Mouse (Mus musculus) stomach, embryonic 15.5 days (tissue): ENCODE measurements around the gene Aadacl3. TPM values are rescaled to one million over a fixed set of nuclear protein-coding genes. Genes with fewer than 3 reads are reported as not detected.

Experiments used
- ATAC-seq: fragments of 200-750 bp; cut with Nextera tagmentation; 2 replicates; pipeline ENCODE4 v1.8.0; 2017; ENCODE audit warnings: low read depth, moderate number of reproducible peaks, moderate TSS enrichment; ENCODE audit not compliant: insufficient read depth, low FRiP score
- H3K27ac ChIP-seq: fragments of 300-500 bp; sonication (generic); 2 replicates; pipeline ENCODE4 v1.5.1; 2015; ENCODE audit warnings: mild to moderate bottlenecking, inconsistent platforms
- H3K27me3 ChIP-seq: fragments of 300-500 bp; sonication (generic); replicated peaks from 2 replicates; pipeline ENCODE4 v1.6.1; 2015; ENCODE audit warnings: inconsistent platforms
- H3K36me3 ChIP-seq: fragments of 300-500 bp; sonication (generic); 2 replicates; pipeline ENCODE4 v1.6.1; 2015; ENCODE audit warnings: inconsistent platforms
- H3K4me1 ChIP-seq: fragments of 300-500 bp; sonication (generic); 2 replicates; pipeline ENCODE4 v1.6.1; 2015; ENCODE audit warnings: inconsistent platforms
- H3K4me2 ChIP-seq: fragments of 300-500 bp; sonication (generic); 2 replicates; pipeline ENCODE4 v1.6.1; 2015; ENCODE audit warnings: mild to moderate bottlenecking, inconsistent platforms
- H3K4me3 ChIP-seq: fragments of 300-500 bp; sonication (generic); replicated peaks from 2 replicates; pipeline ENCODE4 v1.5.1; 2015; ENCODE audit warnings: inconsistent platforms
- H3K9ac ChIP-seq: fragments of 300-500 bp; sonication (generic); 2 replicates; pipeline ENCODE4 v1.6.1; 2015; ENCODE audit warnings: inconsistent platforms
- H3K9me3 ChIP-seq: fragments of 300-500 bp; sonication (generic); 2 replicates; pipeline ENCODE4 v1.6.1; 2016; ENCODE audit warnings: inconsistent platforms
- WGBS: fragments of 180-500 bp; shearing (Covaris S2); methylation state at CpG from one replicate; pipeline ENCODE4 v1.1.7; 2015; 5-methylcytosine and 5-hydroxymethylcytosine counted together
- polyA plus RNA-seq: library from polyadenylated mRNA; unstranded; fragments of >200 nt; fragmentation: Nextera tagmentation; extraction: Ambion mirVana; gene quantifications from 2 replicates; pipeline ENCODE4 v1.2.1, GENCODE M21; 2015

Gene Aadacl3
- polyA plus RNA-seq, 1 experiment from 2014 or later = not detected

DNA sequence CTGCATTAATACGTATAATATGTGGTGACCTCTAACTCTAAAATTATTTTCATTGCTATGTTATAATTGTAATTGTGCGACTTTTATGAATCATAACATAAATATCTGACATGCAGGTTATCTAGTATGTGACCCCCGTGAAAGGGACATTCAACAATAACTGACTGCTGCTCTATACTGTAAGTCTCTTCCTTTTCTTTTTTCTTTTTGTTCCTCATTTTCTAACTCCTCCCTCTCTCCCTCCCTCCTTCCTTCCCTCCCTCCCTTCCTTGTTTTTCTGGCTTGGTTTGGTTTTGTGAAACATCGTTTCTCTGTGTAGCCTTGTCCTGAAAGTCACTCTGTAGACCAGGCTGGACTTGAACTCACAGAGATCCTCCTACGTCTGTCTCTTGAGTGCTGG, 39.0 kb downstream of the Aadacl3 start:
- Histone ChIP-seq H3K27me3 (no peaks in the 10 kb centered on the region), H3K9ac (no peak overlapping the region), H3K4me2 (no peak overlapping the region), H3K36me3 (no peaks in the 10 kb centered on the region), H3K4me3 (no peak overlapping the region), H3K27ac (no peak overlapping the region), H3K4me1 (no peaks in the 10 kb centered on the region), H3K9me3 (no peaks in the 10 kb centered on the region)
- ATAC-seq = no peak
- WGBS = 74% methylated on average over 5 of the region's 5 CpGs

DNA sequence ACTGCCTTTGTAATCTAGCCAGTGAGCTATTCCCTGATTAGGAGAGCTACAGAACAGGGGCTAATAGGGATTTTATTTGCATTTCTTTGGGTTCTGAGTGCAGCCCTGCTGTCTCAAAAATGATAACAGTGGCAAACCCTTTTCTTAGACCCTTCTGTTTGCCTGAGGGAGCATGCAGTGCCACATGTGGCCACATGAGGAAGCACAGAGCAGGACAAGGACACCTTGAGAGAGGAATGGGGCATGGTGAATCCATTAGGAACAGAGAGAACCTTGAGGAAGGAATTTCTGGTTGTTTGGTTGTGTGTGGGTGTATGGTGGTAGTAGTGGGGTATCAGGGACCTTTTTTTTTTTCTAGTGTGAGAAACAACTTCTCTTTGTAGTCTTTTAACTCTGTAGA, 42.9 kb downstream of the Aadacl3 start:
- no peaks in the 10 kb centered on the region for H3K9me3 ChIP-seq
- no peak overlapping the region for H3K4me2 ChIP-seq
- ATAC-seq = no peak
- H3K36me3 ChIP-seq = no peaks in the 10 kb centered on the region
- H3K27ac ChIP-seq = no peak overlapping the region
- H3K9ac ChIP-seq = no peak overlapping the region
- no peaks in the 10 kb centered on the region for H3K4me1 ChIP-seq
- H3K27me3 ChIP-seq = no peaks in the 10 kb centered on the region
- H3K4me3 ChIP-seq = no peak overlapping the region

DNA sequence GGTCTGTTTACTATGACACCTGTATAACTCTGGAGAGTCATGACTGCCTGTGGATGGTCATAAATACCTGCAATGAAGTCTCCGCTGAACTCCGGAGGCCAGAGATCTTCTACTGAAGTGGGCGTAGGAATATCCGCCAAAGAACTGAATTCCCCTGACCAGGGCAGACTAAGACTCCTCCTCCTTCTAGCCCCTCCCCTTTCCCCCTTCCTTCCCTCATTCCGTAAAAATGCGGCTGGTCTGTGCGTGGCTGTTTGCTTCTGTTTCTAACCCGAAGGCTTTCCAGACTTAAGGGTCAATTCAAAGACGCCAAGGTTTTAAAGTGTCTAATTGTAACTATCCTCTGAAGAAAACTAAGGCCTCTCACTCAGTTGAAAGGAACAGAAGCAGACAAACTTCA, 55.3 kb downstream of the Aadacl3 start, which contains the start of gene Pramef12:
Gene Pramef12 (minus strand): TSS at position 175 of the 400 bp plus-strand sequence.
- ATAC-seq = no peak
- Histone ChIP-seq H3K27ac (no peak within 1 kb of the TSS), H3K9ac (no peak within 1 kb of the TSS), H3K36me3 (no peaks in the 10 kb centered on the region), H3K27me3 (no peaks in the 10 kb centered on the region), H3K9me3 (no peaks in the 10 kb centered on the region), H3K4me3 (no peak within 1 kb of the TSS), H3K4me2 (no peak within 1 kb of the TSS), H3K4me1 (no peaks in the 10 kb centered on the region; the same call in 1 of the 2 replicates)
- 72% methylated on average over 9 of the region's 9 CpGs for WGBS

DNA sequence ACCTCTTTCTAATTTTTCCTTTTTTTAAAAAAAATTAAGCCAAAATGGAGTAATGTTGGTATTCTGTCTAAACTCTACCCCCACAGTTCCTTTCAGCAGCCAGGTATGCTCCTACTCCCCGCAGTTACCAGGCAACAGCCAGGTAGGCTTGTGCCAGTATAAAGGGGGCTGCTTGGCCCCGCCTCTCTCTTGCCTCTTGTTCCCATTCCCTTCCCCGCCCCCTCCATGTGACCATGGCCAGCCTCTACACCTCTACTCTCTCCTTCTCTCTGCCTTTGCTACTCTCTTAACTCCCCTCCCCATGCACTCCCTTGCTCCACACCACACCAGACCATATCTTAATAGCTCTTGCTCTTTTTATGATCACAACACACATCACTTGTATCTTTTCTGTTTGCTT, 57.3 kb downstream of the Aadacl3 start:
- WGBS = 56% methylated on average over 3 of the region's 3 CpGs
- no peaks in the 10 kb centered on the region for H3K36me3 ChIP-seq
- H3K4me3 ChIP-seq = no peak overlapping the region
- no peak overlapping the region for H3K4me2 ChIP-seq
- no peak for ATAC-seq
- no peak overlapping the region for H3K9ac ChIP-seq
- no peaks in the 10 kb centered on the region; the same call in 1 of the 2 replicates for H3K4me1 ChIP-seq
- H3K27ac ChIP-seq = no peak overlapping the region
- H3K27me3 ChIP-seq = no peaks in the 10 kb centered on the region
- no peaks in the 10 kb centered on the region for H3K9me3 ChIP-seq

DNA sequence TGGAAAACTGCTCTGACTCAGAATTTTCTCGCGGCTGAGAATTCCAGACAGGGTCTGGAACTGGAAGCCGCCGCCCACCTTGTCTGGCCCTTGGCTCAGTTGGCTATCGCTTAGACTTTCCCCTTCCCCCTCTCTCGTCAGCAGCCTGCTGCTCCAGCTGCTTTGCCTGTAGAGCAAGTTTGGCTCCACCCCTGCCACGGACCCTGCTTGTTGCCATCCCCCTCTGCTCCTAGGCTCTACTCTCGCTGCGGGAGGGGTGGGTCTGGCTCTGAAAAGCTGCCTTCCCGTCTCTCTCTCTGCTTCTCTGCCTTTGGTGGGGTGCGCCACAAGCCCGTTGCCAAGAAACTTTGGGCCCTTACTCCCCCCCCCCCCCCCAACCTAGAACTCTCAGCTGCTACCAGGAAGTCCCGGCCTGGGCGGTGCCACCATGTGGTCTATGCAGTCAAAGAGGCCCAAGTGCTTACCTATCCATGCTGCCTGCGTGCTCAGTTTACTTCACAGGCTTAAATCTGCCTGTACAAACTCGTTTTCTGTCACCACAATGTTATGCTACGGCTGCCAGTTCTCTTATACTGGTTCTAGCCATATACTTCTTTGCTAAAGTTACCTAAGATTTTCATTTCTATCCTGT, 59.0 kb downstream of the Aadacl3 start:
- Histone ChIP-seq H3K9ac (no peak overlapping the region), H3K4me3 (peak overlapping the region; percentile 32), H3K4me1 (no peaks in the 10 kb centered on the region; the same call in 1 of the 2 replicates), H3K27me3 (no peaks in the 10 kb centered on the region), H3K27ac (peak overlapping the region; percentile 67), H3K4me2 (peak overlapping the region; percentile 64), H3K9me3 (no peaks in the 10 kb centered on the region), H3K36me3 (no peaks in the 10 kb centered on the region)
- ATAC-seq = peak; percentile 94
- 4% methylated on average over 16 of the region's 17 CpGs for WGBS

Other genes with a start within 250 kb of the Aadacl3 start
- not detected in 2 replicates for gene Pramel5, start 183.3 kb downstream of the Aadacl3 start, polyA plus RNA-seq
- not detected in 2 replicates for gene Gm13128, start 133.5 kb downstream of the Aadacl3 start, polyA plus RNA-seq
- gene Gm13119, start 105.8 kb downstream of the Aadacl3 start, polyA plus RNA-seq = not detected in 2 replicates
- not detected in 2 replicates for gene Pramef20, start 85.8 kb downstream of the Aadacl3 start, polyA plus RNA-seq
- 0.09 and 0.13 TPM in 2 replicates for gene Pramef12, start 55.3 kb downstream of the Aadacl3 start, polyA plus RNA-seq
- not detected in 2 replicates for gene 1700012P22Rik, start 25.0 kb downstream of the Aadacl3 start, polyA plus RNA-seq
- not detected in 2 replicates for gene Gm9944, start 10.4 kb downstream of the Aadacl3 start, polyA plus RNA-seq
- gene 9430007A20Rik, start 56.1 kb upstream of the Aadacl3 start, polyA plus RNA-seq = not detected in 2 replicates
- not detected in 2 replicates for gene Gm13124, start 101.4 kb upstream of the Aadacl3 start, polyA plus RNA-seq
- not detected in 2 replicates for gene Aadacl4, start 150.0 kb upstream of the Aadacl3 start, polyA plus RNA-seq
- not detected in 2 replicates for gene Gm436, start 222.6 kb upstream of the Aadacl3 start, polyA plus RNA-seq